Mouse (Mus musculus) lung, adult 18-20 months (tissue): ENCODE measurements around the gene Best3.
"Not testable (repeated sequence)": the region's sequence is repeated elsewhere in the genome, so short reads cannot be mapped to it uniquely, and the experiment has no call there.

Source experiments
- DNase-seq, 2 experiments: peaks; one replicate each; pipeline ENCODE4 v3.0.0; 2022; ENCODE audit warnings: mixed read lengths in 2 of 2

The Best3 gene

DNA sequence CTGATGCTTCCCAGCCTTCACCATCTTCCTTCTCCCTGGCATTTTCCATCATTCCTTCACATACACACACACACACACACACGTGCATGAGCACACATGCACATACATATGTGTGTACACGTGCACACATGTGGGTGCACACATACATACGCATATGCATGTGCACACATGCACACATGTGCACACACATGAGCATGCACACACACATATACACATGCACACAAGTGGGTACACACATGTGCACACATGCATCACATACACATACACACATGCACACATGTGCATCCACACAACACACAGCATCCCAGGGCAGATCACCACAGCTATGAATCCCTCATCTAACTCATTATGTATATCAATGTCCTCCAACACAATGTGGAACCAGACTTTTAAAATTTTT, 45.0 kb downstream of the Best3 start:
- no peak for DNase-seq

DNA sequence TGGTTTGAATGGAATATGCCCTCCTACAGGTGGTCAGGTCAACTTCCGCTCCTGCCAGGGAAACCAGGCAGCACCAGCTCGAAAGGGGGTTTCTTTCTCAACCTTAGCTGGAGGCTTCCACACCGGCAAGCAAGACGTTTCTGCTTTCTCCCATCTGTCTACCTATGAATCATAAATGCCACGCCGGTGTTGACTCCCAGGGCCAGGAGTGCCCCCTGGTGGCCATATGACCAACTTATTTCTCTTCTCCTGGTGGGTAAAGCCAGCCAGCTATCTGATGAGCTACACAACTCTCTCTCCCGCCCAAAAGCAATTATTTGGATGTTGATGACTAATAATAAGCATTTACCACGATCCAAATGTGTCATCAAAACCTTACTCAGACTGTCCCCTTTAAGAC, 47.7 kb downstream of the Best3 start:
- peak; percentile 62 to 76 for DNase-seq

DNA sequence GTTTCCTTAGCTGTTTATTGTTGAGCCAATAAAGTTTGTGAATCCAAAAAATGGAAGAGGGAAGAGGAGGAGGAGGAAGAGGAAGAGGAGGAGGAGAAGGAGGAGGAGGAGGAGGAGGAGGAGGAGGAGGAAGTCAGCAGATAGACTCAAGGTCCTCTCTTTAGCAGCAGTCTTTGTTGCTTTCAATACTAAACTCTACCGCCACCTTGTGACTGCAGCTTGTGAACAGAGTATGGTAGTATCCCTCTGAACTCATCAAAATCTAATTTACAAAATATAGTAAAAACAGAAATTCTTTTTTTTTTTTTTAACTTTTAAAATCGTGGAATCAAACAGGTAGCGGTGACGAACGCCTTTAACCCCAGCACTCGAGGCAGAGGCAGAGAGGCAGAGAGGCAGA, 54.2 kb downstream of the Best3 start:
- no peak for DNase-seq

DNA sequence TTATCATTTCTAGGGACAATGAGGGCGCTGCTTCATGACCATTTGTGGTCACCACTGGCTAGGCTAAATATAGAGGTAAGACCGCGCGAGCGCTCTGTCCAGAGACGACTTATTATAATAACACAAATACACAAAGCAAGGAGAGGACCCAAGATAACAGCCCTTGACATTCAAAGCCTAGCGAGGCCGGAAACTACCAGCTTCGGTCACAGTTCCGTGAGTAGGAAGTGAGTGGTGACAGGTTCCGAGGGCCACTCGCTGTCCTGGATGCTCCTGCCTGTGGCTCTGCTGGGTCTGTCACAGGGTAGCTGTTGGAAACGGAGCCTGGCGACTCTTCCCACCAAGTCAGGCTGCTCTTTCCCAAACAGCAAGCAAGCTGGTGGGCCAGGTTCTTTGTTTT, 56.2 kb downstream of the Best3 start:
- no peak for DNase-seq

DNA sequence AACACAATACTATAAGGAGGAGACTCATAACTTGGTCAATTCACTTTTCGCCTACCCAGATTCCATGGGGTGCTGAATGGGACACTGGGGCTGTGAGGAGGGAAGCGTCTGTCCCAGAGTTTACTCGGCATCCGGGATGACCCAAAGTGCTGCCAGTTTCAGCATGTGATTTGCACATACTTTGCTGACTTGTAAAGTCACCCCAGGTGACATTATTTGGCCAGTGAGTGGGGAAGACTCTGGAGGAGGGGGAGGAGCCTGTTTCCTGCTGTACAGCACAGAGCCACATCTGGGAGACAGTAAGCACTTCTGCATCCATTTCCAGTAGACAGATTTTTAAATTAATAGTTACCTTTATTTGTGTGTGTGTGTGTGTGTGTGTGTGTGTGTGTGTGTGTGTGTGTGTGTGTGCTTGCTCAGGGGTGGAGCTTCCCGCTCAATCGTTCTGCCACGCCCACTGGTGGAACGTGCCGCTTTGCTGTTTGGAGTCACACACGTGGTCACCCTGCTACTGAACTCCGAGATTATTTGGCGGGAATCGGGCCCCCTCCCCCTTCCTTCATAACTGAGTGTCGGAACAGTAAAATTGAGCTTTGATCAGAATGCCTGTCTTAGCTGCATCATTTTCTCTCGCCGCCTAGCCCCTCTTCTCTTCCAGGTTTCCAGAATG, 57.5 kb downstream of the Best3 start:
- not testable (repeated sequence) for DNase-seq

DNA sequence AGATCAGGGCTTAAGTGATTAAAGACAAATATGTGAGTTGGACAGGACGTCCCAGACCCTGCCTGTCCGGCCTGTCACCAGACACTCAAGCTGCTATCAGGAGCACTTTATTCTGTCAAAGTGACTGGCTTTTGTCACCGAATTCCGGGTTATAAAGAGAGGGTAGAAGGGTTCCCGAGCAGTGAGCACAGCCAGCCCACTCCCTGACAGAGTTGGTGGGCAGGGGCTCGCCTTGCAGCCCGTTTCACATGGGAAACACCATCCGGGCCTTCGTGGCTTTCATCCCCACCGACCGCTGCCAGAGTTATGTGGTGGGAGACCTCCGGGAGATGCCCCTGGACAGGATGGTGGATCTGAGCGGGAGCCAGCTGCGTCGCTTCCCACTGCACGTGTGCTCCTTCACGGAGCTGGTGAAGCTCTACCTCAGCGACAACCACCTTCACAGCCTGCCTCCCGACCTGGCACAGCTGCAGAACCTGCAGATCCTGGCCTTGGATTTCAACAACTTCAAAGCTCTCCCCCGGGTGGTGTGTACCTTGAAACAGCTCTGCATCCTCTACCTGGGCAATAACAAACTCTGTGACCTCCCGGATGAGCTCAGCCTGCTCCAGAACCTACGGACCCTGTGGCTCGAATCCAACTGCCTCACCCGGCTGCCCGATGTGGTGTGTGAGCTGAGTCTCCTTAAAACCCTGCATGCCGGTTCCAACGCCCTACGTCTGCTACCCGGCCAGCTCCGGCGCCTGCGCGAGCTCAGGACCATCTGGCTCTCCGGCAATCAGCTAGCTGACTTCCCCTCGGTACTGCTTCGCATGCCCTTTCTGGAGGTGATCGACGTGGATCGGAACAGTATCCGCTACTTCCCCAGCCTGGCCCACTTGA, 59.3 kb downstream of the Best3 start, which contains the start of gene Lrrc10:
Gene Lrrc10 (plus strand): TSS at position 167 of the 882 bp plus-strand sequence.
- DNase-seq: no peak

DNA sequence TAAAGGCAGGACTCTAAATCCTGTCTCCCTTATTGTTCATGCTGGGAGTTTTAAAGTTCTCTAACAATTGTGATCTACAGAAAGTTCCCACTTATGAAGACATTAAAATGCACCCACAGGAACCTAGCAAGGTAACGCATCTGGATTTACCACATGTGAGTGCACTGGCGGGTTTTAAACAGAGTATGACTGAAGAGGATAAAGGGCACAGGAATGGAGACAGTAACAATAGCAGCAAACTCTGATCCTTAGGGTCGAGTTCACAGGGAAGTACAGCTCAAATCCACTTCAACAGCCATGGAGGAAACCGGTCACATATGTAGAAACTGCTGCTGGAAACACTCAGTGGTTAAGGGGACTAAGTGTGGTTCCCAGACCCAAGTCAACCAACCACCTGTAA, 63.1 kb downstream of the Best3 start:
- DNase-seq: no peak

DNA sequence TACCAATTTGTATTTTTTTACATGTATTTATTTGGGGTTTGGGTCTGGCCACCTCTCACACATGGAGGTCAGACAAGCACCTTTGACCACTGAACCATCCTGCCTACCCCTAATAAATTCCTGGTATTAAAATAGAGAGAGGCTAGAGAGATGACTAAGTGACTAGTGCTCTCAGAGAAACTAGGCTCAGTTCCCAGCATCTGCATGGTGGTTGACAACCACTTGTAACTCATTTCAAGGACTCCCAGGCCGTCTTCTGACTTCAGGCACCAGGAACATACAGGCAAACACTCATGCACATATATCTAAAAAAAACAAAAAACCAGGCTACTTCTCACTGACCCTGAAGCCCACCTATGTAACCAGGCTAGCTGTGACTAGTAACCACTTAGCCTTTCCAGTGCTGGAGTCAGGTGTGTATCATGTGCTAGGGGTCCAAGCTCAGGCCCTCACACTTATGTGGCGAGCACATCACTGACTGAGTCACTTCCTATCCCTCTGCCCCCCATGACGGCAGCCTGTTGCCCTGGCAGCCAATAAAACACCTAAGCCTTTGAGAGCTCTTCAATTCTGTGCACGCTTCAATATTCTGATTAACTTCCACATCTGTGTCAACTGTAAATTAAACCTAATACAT, 64.0 kb downstream of the Best3 start:
- no peak for DNase-seq

DNA sequence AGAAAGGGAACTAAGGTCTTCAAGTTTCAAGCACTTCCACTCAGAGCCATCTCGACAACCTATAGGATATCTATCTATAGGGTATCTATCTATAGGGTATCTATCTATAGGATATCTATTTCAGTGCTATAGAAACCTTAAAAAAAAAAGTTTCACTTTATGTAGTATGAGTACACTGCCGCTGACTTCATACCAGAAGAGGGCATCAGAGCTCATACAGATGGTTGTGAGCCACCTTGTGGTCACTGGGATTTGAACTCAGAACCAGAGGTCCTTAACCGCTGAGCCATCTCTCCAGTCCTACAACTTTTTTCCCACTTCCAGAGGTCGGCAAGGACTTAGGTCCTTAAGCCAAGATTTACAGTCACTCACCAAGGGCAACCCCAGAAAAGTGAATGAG, 69.6 kb downstream of the Best3 start:
- no peak for DNase-seq

DNA sequence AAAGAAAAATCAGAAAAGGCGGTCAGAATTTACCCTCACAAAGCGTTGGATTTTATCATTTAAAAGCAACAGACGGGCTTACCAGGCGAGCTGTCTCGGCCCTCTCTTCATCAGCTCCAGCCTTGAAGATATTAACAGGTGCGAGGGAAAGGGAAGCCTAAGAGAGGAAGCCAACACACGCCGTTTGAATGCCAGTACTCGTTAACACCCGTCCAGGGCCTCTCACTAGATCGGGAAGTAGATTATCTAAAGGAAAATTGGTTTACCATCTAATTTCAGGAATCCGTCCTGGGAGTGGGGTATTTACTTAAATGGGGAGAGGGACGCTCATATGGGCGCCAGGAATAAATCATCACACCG, 76.8 kb downstream of the Best3 start:
- no peak for DNase-seq

DNA sequence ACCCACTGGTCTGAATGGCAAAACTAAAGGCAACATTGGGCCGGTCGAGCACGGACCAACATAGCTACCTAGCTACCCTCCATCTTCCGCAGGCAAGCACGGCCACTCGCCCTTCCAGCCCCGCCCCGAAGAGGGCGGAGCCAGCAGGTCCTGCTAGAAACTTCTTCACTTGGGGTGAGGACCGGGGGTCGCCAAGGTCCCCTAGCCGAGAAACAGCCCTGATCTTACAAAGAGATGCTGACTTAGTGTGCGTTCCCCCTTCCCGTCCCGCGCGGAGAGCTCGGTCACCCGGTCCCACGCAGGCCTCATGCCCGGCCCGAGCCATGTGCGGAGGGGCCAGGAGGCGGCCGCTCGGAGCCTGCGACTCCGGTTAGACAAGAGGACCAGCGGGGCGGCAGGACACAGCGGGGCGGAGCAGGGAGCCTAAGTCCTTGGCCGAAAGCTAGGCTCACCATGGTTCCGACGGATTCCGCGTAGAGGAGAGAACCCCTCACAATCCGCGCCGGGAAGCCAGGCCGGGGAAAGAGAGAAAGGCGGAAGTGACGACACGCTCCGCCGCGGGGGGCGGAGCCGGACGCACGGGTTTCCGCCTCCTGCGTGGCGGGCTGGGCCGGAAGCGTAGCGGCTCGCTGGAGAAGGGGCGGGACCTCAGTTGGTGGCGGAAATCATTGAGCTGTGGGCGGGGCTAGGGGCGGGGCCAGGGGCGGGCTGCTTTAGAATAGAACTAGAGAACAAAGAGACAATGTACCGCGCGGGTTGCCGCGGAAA, 77.3 kb downstream of the Best3 start, which contains the start of gene Cct2:
Gene Cct2 (minus strand): TSS at position 561 of the 768 bp plus-strand sequence.
- DNase-seq: peak; percentile 91 to 92

DNA sequence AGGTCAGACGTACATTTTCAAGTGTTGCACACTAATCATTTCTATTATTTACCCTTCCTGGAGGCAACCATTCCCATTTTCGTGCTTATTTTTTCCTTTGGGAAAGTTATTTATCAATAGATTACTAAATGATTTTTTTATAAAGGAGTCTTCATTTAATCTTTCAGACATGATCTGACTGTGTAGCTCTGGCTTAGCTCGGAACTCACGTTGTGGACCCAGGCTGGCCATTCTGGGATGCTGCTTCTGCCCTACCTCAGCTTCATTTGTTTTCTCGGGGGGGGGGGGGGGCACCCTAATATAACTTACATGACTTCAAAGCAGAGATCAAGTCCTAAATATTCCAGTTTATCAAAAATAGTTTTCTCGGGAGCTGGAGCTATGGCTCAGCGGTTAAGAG, 78.0 kb downstream of the Best3 start:
- no peak for DNase-seq

DNA sequence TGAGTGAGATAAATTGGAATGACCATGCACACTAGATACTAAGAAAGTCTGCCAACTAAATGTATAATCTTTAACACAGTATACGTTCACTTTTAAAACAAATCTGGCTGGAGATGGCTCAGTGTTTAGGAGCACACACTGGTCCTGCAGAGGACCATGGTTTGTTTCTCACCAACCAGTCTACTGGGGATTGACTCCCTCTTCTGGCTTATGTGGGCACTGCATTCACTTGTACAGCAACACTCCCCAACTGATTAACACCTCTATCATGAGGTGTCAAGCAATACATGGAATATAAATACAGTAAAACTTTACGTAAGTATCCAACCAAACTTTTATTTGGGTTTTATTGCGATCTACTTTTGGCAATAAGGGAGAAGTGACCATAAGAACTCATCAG, 83.0 kb downstream of the Best3 start:
- no peak for DNase-seq

DNA sequence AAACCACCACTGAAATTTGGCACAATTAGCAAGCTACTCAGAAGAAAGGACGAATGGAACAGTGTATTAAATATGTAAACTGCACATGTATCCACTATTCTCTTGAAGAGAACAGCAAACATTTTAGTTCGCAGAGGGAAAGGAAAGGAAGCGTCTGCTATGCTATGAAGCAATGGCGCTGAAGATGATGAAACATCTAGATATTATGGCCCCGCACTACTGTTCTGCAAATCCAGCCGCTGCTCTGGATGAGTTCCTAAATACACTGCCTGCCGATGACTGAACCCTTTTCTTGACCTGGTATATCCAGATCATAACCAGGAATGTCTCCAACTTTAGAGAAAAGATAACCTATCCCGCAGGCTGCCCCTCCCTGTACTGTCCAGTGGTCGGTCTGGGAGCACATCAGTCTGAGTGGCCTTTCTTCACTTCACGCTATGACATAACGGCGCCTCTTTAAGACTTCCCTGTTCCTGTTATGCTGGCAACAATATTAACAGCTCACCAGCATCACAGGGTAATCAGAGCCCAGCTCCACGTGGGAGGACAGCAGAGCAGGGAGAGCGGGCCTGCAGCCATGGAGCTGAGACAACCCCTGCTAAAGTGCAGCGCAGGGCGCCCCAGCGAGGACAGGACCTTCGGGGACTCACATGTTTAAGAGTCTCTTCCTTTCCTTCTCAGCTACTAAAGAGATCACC, 86.2 kb downstream of the Best3 start:
- DNase-seq: peak in 1 of 2 experiments; percentile 25

DNA sequence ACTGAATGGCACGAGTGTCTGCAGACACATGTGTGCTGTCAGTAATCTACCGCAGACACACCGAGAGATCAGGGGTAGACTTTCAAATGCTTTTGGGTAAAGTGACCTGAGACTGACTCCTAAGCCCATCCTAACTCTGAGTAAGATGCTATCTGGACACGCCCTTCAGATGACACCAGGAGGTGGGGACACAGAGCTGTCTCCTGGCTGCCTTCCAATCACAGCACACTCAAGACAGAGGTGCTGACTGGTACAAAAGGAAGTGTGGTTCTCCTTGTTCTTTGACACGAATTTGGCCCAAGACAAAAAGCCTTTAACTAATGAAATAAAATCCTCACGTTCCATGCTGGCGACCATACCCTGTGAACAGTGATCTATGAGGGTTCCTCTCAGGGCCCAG, 87.1 kb downstream of the Best3 start:
- DNase-seq: no peak
